Mouse (Mus musculus) heart, embryonic 13.5 days (tissue): ENCODE measurements around the gene Tsc22d3. TPM values are rescaled to one million over a fixed set of nuclear protein-coding genes. Genes with fewer than 3 reads are reported as not detected.
"Not testable (repeated sequence)": the region's sequence is repeated elsewhere in the genome, so short reads cannot be mapped to it uniquely, and the experiment has no call there.

Source experiments
- ATAC-seq: fragments of 200-750 bp; cut with Nextera tagmentation; 2 replicates; pipeline ENCODE4 v1.8.0; 2017; ENCODE audit warnings: moderate TSS enrichment; ENCODE audit not compliant: insufficient number of reproducible peaks, low FRiP score, low TSS enrichment; ENCODE audit errors: extremely low read depth
- H3K27ac ChIP-seq: fragments of 300-500 bp; sonication (generic); replicated peaks from 2 replicates; pipeline ENCODE4 v1.5.1; 2015; ENCODE audit warnings: moderate library complexity, mild to moderate bottlenecking, inconsistent platforms
- H3K27me3 ChIP-seq: fragments of 300-500 bp; sonication (generic); replicated peaks from 2 replicates; pipeline ENCODE4 v1.6.1; 2015; ENCODE audit warnings: mild to moderate bottlenecking, inconsistent platforms
- H3K36me3 ChIP-seq: fragments of 300-500 bp; sonication (generic); 2 replicates; pipeline ENCODE4 v1.6.1; 2015; ENCODE audit warnings: mild to moderate bottlenecking, inconsistent platforms
- H3K4me1 ChIP-seq: fragments of 300-500 bp; sonication (generic); 2 replicates; pipeline ENCODE4 v1.6.1; 2015; ENCODE audit warnings: inconsistent platforms
- H3K4me2 ChIP-seq: fragments of 300-500 bp; sonication (generic); 2 replicates; pipeline ENCODE4 v1.6.1; 2015; ENCODE audit warnings: inconsistent platforms, mild to moderate bottlenecking, moderate library complexity
- H3K4me3 ChIP-seq: fragments of 300-500 bp; sonication (generic); 2 replicates; pipeline ENCODE4 v1.5.1; 2015; ENCODE audit warnings: moderate library complexity, mild to moderate bottlenecking, inconsistent platforms
- H3K9ac ChIP-seq: fragments of 300-500 bp; sonication (generic); 2 replicates; pipeline ENCODE4 v1.6.1; 2015; ENCODE audit warnings: inconsistent platforms, mild to moderate bottlenecking, moderate library complexity
- H3K9me3 ChIP-seq: fragments of 300-500 bp; sonication (generic); 2 replicates; pipeline ENCODE4 v1.6.1; 2016; ENCODE audit warnings: inconsistent platforms
- WGBS: fragments of 180-500 bp; shearing (Covaris S2); methylation state at CpG from one replicate; pipeline ENCODE4 v1.1.7; 2015; ENCODE audit warnings: mixed read lengths; 5-methylcytosine and 5-hydroxymethylcytosine counted together
- polyA plus RNA-seq: library from polyadenylated mRNA; unstranded; fragments of >200 nt; fragmentation: Nextera tagmentation; extraction: Ambion mirVana; gene quantifications from 2 replicates; pipeline ENCODE4 v1.2.1, GENCODE M21; 2015

The Tsc22d3 gene
- polyA plus RNA-seq, 1 experiment from 2014 or later: 163 TPM

- peaks cover 29% of the 10 kb centered on the region for H3K27me3 ChIP-seq
- no peak overlapping the region for H3K27ac ChIP-seq
- no peak overlapping the region for H3K9ac ChIP-seq
- H3K4me3 ChIP-seq: no peak overlapping the region
- peaks cover 20% of the 10 kb centered on the region; the same call in 1 of the 2 replicates for H3K4me1 ChIP-seq
- ATAC-seq: no peak
- no peaks in the 10 kb centered on the region for H3K9me3 ChIP-seq
- H3K36me3 ChIP-seq: no peaks in the 10 kb centered on the region
- 57% methylated on average over 6 of the region's 6 CpGs for WGBS
- H3K4me2 ChIP-seq: no peak overlapping the region
Observed at GRCm38 (mm10) chrX:140509817-140510216, 90.6 kb downstream of the Tsc22d3 start.

GRCm38 (mm10) chrX:140508791-140509190 is 91.7 kb downstream of the Tsc22d3 start:
- H3K27ac ChIP-seq, H3K9ac ChIP-seq, H3K4me2 ChIP-seq, H3K9me3 ChIP-seq, H3K36me3 ChIP-seq, ATAC-seq, H3K4me3 ChIP-seq: not testable (repeated sequence)
- Histone ChIP-seq H3K27me3 (peaks cover 24% of the 10 kb centered on the region), H3K4me1 (peaks cover 20% of the 10 kb centered on the region; the same call in 1 of the 2 replicates)
- WGBS: 74% methylated on average over 4 of the region's 4 CpGs

GRCm38 (mm10) chrX:140507377-140507776 is 93.1 kb downstream of the Tsc22d3 start:
- Histone ChIP-seq H3K9ac (no peak overlapping the region), H3K9me3 (no peaks in the 10 kb centered on the region), H3K27me3 (0 out of 2 replicates have a peak, but pooled peaks cover 13% of the 10 kb centered on the region), H3K36me3 (no peaks in the 10 kb centered on the region), H3K27ac (no peak overlapping the region), H3K4me1 (peaks cover 20% of the 10 kb centered on the region; the same call in 1 of the 2 replicates), H3K4me3 (no peak overlapping the region), H3K4me2 (no peak overlapping the region)
- whole genome bisulfite sequencing: 80% methylated on average over 1 of the region's 1 CpGs
- ATAC-seq: no peak

GRCm38 (mm10) chrX:140506436-140507180 is 93.9 kb downstream of the Tsc22d3 start:
- Histone ChIP-seq H3K4me2 (no peak overlapping the region), H3K36me3 (no peaks in the 10 kb centered on the region), H3K9ac (no peak overlapping the region), H3K27me3 (0 out of 2 replicates have a peak, but pooled peaks cover 9% of the 10 kb centered on the region), H3K27ac (no peak overlapping the region), H3K9me3 (no peaks in the 10 kb centered on the region), H3K4me3 (no peak overlapping the region), H3K4me1 (peaks cover 23% of the 10 kb centered on the region)
- no peak for ATAC-seq
- 76% methylated on average over 6 of the region's 6 CpGs for WGBS

- 68% methylated on average over 15 of the region's 15 CpGs for WGBS
- 0 out of 2 replicates have a peak, but pooled peaks cover 4% of the 10 kb centered on the region for H3K27me3 ChIP-seq
- no peak overlapping the region for H3K4me2 ChIP-seq
- no peak overlapping the region for H3K9ac ChIP-seq
- no peaks in the 10 kb centered on the region for H3K9me3 ChIP-seq
- no peak for ATAC-seq
- no peaks in the 10 kb centered on the region for H3K36me3 ChIP-seq
- no peak overlapping the region for H3K4me3 ChIP-seq
- H3K4me1 ChIP-seq: peaks cover 21% of the 10 kb centered on the region
- no peak overlapping the region for H3K27ac ChIP-seq
Observed at GRCm38 (mm10) chrX:140505497-140506238, 94.8 kb downstream of the Tsc22d3 start.

GRCm38 (mm10) chrX:140503905-140504304 is 96.6 kb downstream of the Tsc22d3 start:
- H3K27me3 ChIP-seq: no peaks in the 10 kb centered on the region
- ATAC-seq: no peak
- H3K27ac ChIP-seq: no peak overlapping the region
- no peak overlapping the region for H3K4me2 ChIP-seq
- H3K4me1 ChIP-seq: peaks cover 14% of the 10 kb centered on the region
- H3K4me3 ChIP-seq: no peak overlapping the region
- 18% methylated on average over 7 of the region's 7 CpGs for WGBS
- no peak overlapping the region for H3K9ac ChIP-seq
- H3K36me3 ChIP-seq: no peaks in the 10 kb centered on the region
- no peaks in the 10 kb centered on the region for H3K9me3 ChIP-seq

- ATAC-seq: no peak
- no peak overlapping the region; the same call in 1 of the 2 replicates for H3K27ac ChIP-seq
- H3K36me3 ChIP-seq: no peaks in the 10 kb centered on the region
- WGBS: 41% methylated on average over 9 of the region's 9 CpGs
- H3K4me1 ChIP-seq: peaks cover 14% of the 10 kb centered on the region
- H3K9ac ChIP-seq: no peak overlapping the region
- no peak overlapping the region for H3K4me2 ChIP-seq
- no peaks in the 10 kb centered on the region for H3K9me3 ChIP-seq
- H3K4me3 ChIP-seq: no peak overlapping the region
- no peaks in the 10 kb centered on the region for H3K27me3 ChIP-seq
Observed at GRCm38 (mm10) chrX:140501401-140502301, 98.8 kb downstream of the Tsc22d3 start.

- H3K9ac ChIP-seq: no peak overlapping the region
- H3K27ac ChIP-seq: no peak overlapping the region
- 50% methylated on average over 5 of the region's 5 CpGs for WGBS
- peaks cover 14% of the 10 kb centered on the region for H3K4me1 ChIP-seq
- H3K36me3 ChIP-seq: no peaks in the 10 kb centered on the region
- H3K27me3 ChIP-seq: no peaks in the 10 kb centered on the region
- no peak overlapping the region for H3K4me2 ChIP-seq
- no peak for ATAC-seq
- no peaks in the 10 kb centered on the region for H3K9me3 ChIP-seq
- no peak overlapping the region for H3K4me3 ChIP-seq
Observed at GRCm38 (mm10) chrX:140500306-140500705, 100.2 kb downstream of the Tsc22d3 start.

- ATAC-seq, H3K9me3 ChIP-seq, H3K36me3 ChIP-seq, H3K4me2 ChIP-seq, H3K9ac ChIP-seq, H3K4me3 ChIP-seq, H3K27ac ChIP-seq, H3K27me3 ChIP-seq: not testable (repeated sequence)
- 39% methylated on average over 4 of the region's 4 CpGs for WGBS
- H3K4me1 ChIP-seq: peaks cover 20% of the 10 kb centered on the region
Observed at GRCm38 (mm10) chrX:140498431-140498830, 102.0 kb downstream of the Tsc22d3 start.

- Histone ChIP-seq H3K4me2 (no peak overlapping the region), H3K9ac (no peak overlapping the region), H3K36me3 (no peaks in the 10 kb centered on the region), H3K4me1 (peaks cover 6% of the 10 kb centered on the region), H3K27me3 (peaks cover 15% of the 10 kb centered on the region; the same call in 1 of the 2 replicates), H3K27ac (no peak overlapping the region), H3K4me3 (no peak overlapping the region), H3K9me3 (no peaks in the 10 kb centered on the region)
- 72% methylated on average over 6 of the region's 6 CpGs for WGBS
- no peak for ATAC-seq
Observed at GRCm38 (mm10) chrX:140494170-140494569, 106.3 kb downstream of the Tsc22d3 start.

GRCm38 (mm10) chrX:140493527-140494029 is 106.9 kb downstream of the Tsc22d3 start:
- ATAC-seq: no peak
- Histone ChIP-seq H3K4me3 (no peak overlapping the region), H3K9me3 (no peaks in the 10 kb centered on the region), H3K9ac (no peak overlapping the region), H3K4me2 (no peak overlapping the region), H3K27ac (no peak overlapping the region), H3K27me3 (peaks cover 17% of the 10 kb centered on the region; the same call in 1 of the 2 replicates), H3K36me3 (no peaks in the 10 kb centered on the region), H3K4me1 (peaks cover 6% of the 10 kb centered on the region)
- WGBS: 38% methylated on average over 7 of the region's 7 CpGs
